Mouse (Mus musculus) heart, embryonic 15.5 days (tissue): ENCODE results near the gene Taf9b. TPM values are rescaled to one million over a fixed set of nuclear protein-coding genes. Genes with fewer than 3 reads are reported as not detected.
"Not testable (repeated sequence)": the region's sequence is repeated elsewhere in the genome, so short reads cannot be mapped to it uniquely, and the experiment has no call there.

Experiments used
- ATAC-seq: fragments of 200-750 bp; cut with Nextera tagmentation; replicated peaks from 2 replicates; pipeline ENCODE4 v1.8.0; 2017; ENCODE audit warnings: low read depth, moderate TSS enrichment; ENCODE audit not compliant: insufficient number of reproducible peaks, insufficient read depth, low FRiP score
- H3K27ac ChIP-seq: fragments of 300-500 bp; sonication (generic); 2 replicates; pipeline ENCODE4 v1.5.1; 2015; ENCODE audit warnings: mild to moderate bottlenecking, inconsistent platforms
- H3K27me3 ChIP-seq: fragments of 300-500 bp; sonication (generic); 2 replicates; pipeline ENCODE4 v1.6.1; 2015; ENCODE audit warnings: inconsistent platforms
- H3K36me3 ChIP-seq: fragments of 300-500 bp; sonication (generic); 2 replicates; pipeline ENCODE4 v1.6.1; 2015; ENCODE audit warnings: mild to moderate bottlenecking, inconsistent platforms
- H3K4me1 ChIP-seq: fragments of 300-500 bp; sonication (generic); replicated peaks from 2 replicates; pipeline ENCODE4 v1.6.1; 2015; ENCODE audit warnings: inconsistent platforms
- H3K4me2 ChIP-seq: fragments of 300-500 bp; sonication (generic); 2 replicates; pipeline ENCODE4 v1.6.1; 2015; ENCODE audit warnings: inconsistent platforms, mild to moderate bottlenecking, moderate library complexity
- H3K4me3 ChIP-seq: fragments of 300-500 bp; sonication (generic); 2 replicates; pipeline ENCODE4 v1.5.1; 2015; ENCODE audit warnings: mild to moderate bottlenecking, inconsistent platforms
- H3K9ac ChIP-seq: fragments of 300-500 bp; sonication (generic); 2 replicates; pipeline ENCODE4 v1.6.1; 2015; ENCODE audit warnings: mild to moderate bottlenecking, inconsistent platforms
- H3K9me3 ChIP-seq: fragments of 300-500 bp; sonication (generic); replicated peaks from 2 replicates; pipeline ENCODE4 v1.6.1; 2016; ENCODE audit warnings: inconsistent platforms
- WGBS: fragments of 180-500 bp; shearing (Covaris S2); methylation state at CpG from one replicate; pipeline ENCODE4 v1.1.7; 2015; ENCODE audit warnings: mixed read lengths; 5-methylcytosine and 5-hydroxymethylcytosine counted together
- polyA plus RNA-seq: library from polyadenylated mRNA; unstranded; fragments of >200 nt; fragmentation: Nextera tagmentation; extraction: Ambion mirVana; gene quantifications from 2 replicates; pipeline ENCODE4 v1.2.1, GENCODE M21; 2015

Gene Taf9b
- polyA plus RNA-seq, result 17.4 and 17.9 TPM in 2 replicates

DNA sequence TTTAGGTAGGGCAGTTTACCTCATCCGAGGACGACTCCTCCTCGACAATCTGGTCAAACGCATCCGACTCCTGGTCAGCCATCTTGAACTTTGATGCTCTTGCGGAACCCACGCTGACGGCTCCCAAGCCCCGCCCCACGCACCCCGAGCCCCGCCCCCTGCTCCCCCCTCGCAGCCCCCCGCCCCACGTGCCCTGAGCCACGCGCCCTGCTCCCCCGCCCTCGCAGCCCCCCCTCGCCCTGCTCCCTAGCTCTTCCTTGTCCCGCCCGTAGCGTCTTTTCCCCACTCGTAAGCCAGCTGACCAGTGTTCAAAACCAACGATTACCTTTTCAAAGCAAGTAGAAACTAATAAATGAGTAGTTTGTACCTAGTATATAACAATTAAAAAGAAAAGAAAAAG is at the start of gene Taf9b:
Gene Taf9b (minus strand): TSS at position 101 of the 400 bp plus-strand sequence.
- Histone ChIP-seq H3K27me3 (no peaks in the 10 kb centered on the region), H3K9me3 (no peaks in the 10 kb centered on the region), H3K4me1 (no peaks in the 10 kb centered on the region), H3K36me3 (no peaks in the 10 kb centered on the region), H3K27ac (peak within 1 kb of the TSS; percentile 77; the same call in 1 of the 2 replicates), H3K9ac (no peak within 1 kb of the TSS; the same call in 1 of the 2 replicates), H3K4me2 (peak within 1 kb of the TSS; percentile 64), H3K4me3 (peak within 1 kb of the TSS; percentile 67)
- WGBS, result 81% methylated on average over 22 of the region's 25 CpGs
- ATAC-seq, result no peak

DNA sequence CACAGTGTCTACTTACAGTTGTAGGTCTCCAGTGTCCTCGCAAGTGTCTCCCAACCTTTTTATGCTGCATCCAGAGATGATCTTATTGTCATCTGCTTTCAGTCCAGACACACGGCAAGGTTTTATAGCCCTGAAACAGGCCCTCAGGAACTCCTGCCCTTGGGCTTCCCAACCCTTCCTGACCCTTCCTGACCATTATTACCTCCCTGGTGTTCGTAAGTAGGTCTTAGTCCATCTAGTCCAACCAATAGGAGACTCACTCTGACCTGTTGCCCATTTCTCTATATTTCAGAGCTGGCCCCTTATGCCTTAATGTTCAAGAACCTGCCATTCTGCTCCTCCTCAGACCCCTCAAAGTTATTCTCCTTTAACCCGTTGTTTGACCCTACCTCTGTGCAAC is 34.3 kb upstream of the Taf9b start, which contains the start of gene Fnd3c2:
Gene Fnd3c2 (minus strand): TSS at position 101 of the 400 bp plus-strand sequence.
- no peak within 1 kb of the TSS for H3K27ac ChIP-seq
- ATAC-seq, result no peak
- H3K4me3 ChIP-seq, result no peak within 1 kb of the TSS
- no peaks in the 10 kb centered on the region for H3K9me3 ChIP-seq
- 75% methylated on average over 4 of the region's 4 CpGs for WGBS
- H3K9ac ChIP-seq, result no peak within 1 kb of the TSS
- no peaks in the 10 kb centered on the region for H3K4me1 ChIP-seq
- no peak within 1 kb of the TSS for H3K4me2 ChIP-seq
- H3K36me3 ChIP-seq, result no peaks in the 10 kb centered on the region
- no peaks in the 10 kb centered on the region for H3K27me3 ChIP-seq

DNA sequence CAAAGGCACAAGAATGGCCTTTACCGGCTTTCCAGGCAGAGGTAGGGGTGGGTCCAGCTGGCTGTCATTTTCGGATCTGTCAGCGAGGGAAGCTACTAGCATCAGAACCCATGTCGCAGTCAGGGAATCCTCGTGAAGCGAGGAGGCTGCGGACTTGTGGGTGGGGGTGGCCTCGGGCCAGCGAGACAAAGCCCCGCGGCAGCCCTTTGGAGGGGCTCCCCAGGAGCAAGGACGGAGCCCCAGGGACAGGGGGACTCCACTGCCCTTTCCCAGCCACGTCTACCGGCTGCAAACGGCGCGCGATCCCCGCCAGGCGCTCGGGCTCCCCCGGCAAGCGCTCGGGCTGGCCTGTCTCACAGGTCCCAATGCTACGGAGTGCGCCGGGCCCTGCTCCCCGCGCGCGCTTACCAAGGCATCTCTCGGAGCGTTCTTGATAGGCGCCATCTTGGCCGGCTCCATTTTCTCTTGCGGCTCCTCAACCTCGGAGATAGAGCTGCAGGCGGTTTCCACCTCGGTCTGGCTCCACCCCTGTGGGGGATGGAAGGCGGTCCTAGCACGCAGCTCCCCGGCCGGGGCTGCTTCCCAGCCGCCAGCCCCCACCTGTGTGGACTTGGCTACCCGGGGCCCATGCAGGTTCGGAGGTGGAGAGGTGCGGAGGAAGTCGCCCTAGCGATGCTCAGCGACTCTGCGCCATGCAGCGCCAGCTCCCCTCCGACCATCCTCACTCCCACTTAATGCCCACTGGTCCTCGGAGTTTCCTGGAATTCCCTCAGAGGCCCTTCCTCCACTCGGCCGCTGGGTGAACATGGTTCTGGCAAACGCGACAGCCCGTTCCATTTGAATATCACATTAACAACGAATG is 1.6 kb downstream of the Taf9b start:
- Histone ChIP-seq H3K4me2 (peak overlapping the region; percentile 64), H3K27me3 (no peaks in the 10 kb centered on the region), H3K4me3 (peak overlapping the region; percentile 67), H3K9me3 (no peaks in the 10 kb centered on the region), H3K27ac (peak overlapping the region; percentile 77), H3K9ac (peak overlapping the region; percentile 70), H3K4me1 (no peaks in the 10 kb centered on the region), H3K36me3 (no peaks in the 10 kb centered on the region)
- 11% methylated on average over 60 of the region's 60 CpGs for WGBS
- peak; percentile 87 for ATAC-seq

DNA sequence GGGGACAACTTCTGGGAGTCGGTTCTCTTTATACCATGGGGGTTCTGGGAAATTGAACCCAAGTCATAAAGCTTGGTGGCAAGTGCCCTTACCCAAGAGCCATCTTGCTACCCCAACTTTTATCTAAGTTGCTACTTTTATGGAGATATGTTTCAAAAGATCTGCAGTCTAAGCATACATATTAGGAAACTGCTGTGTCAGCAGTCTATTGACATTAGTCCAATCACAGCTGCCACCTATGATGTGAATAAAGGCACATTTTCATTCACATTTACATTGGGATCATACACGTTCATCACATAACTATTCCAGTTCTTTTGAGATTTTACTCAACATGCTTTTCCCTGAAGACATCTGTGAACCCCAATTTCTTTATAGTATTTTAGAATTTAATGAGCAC is 11.9 kb downstream of the Taf9b start:
- Histone ChIP-seq H3K36me3 (no peaks in the 10 kb centered on the region), H3K4me2 (no peak overlapping the region), H3K4me1 (no peaks in the 10 kb centered on the region), H3K9ac (no peak overlapping the region), H3K27me3 (no peaks in the 10 kb centered on the region), H3K9me3 (no peaks in the 10 kb centered on the region), H3K4me3 (no peak overlapping the region), H3K27ac (no peak overlapping the region)
- ATAC-seq, result no peak
- 82% methylated on average over 2 of the region's 2 CpGs for WGBS

DNA sequence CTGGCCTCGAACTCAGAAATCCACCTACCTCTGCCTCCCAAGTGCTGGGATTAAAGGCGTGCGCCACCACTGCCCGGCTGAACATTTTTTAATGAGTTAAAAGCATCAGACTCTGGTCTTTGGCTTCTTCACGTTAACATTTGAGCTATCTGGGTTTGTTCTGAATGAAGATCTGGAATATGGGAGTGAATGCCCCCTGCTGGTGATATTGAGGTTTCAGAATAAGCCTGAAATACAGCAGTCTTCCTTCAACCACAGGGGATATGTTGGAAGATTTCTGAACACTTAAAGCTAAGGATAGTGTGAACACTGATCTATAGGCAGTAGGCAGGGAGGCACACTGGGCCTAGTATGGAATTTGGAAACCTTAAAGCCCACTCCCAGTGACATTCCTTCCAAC is 22.1 kb downstream of the Taf9b start:
- H3K4me2 ChIP-seq, result no peak overlapping the region
- no peaks in the 10 kb centered on the region for H3K27me3 ChIP-seq
- ATAC-seq, result no peak
- no peak overlapping the region for H3K9ac ChIP-seq
- no peak overlapping the region for H3K27ac ChIP-seq
- no peak overlapping the region for H3K4me3 ChIP-seq
- no peaks in the 10 kb centered on the region for H3K4me1 ChIP-seq
- no peaks in the 10 kb centered on the region for H3K9me3 ChIP-seq
- H3K36me3 ChIP-seq, result peaks cover 61% of the 10 kb centered on the region
- WGBS, result 72% methylated on average over 5 of the region's 5 CpGs

DNA sequence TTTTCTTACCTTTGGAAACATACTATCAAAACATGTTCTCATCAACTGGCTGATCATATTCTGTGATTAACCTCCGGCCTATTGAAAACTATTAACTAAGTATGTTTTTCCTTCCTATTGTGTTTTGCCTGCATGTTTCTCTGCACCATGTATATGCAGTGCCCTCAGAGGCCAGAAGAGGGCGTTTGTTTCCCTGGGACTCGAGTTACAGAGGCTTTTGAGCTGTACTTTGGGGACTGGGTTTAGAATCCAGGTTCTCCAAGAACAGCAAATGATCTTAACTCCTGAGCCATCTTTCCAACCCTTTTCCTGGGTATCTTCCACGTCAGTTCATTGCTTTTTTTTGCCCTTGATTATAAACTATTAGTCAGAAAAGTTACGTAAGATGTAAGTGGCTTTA is 23.6 kb downstream of the Taf9b start:
- no peaks in the 10 kb centered on the region for H3K4me1 ChIP-seq
- H3K9me3 ChIP-seq, result no peaks in the 10 kb centered on the region
- no peak overlapping the region for H3K27ac ChIP-seq
- ATAC-seq, result no peak
- no peaks in the 10 kb centered on the region for H3K27me3 ChIP-seq
- WGBS, result 65% methylated on average over 5 of the region's 5 CpGs
- H3K4me2 ChIP-seq, result no peak overlapping the region
- no peak overlapping the region for H3K4me3 ChIP-seq
- no peak overlapping the region for H3K9ac ChIP-seq
- H3K36me3 ChIP-seq, result peaks cover 57% of the 10 kb centered on the region

DNA sequence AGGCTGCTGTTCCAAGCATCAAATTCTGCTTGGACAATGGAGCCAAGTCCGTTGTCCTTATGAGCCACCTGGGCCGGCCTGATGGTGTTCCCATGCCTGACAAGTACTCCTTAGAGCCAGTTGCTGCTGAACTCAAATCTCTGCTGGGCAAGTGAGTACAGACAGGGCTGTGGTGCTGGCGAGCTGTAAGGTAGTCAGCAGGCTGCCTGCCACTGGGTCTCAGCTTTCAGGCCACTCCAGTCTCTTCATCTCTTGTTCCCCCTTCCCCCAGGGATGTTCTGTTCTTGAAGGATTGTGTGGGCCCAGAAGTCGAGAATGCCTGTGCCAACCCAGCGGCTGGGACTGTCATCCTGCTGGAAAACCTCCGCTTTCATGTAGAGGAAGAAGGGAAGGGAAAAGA is 26.6 kb downstream of the Taf9b start:
- H3K4me3 ChIP-seq, H3K27me3 ChIP-seq, H3K4me1 ChIP-seq, ATAC-seq, H3K27ac ChIP-seq, H3K9ac ChIP-seq, H3K4me2 ChIP-seq, H3K9me3 ChIP-seq: not testable (repeated sequence)
- 79% methylated on average over 6 of the region's 6 CpGs for WGBS
- peaks cover 39% of the 10 kb centered on the region for H3K36me3 ChIP-seq

DNA sequence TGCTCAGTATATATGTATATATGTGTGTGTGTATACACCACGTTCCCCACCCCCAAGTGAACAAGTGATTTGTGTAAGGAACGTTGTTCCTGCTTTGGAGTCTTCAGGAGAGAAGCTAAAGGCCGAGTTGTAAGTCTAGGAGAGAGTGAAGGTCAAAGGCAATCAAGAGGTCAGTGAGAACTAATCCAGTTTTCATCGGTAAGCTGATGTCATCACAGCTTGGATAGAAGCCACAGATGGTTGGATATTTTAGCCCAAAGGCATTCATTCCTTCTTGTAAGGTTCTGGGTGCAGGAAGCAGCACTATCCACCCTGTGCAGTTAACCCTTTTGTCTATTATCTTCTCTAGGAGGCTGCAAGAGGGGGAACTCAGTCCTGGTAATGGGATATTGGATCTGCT is 30.9 kb downstream of the Taf9b start:
- H3K4me2 ChIP-seq, result peak overlapping the region; percentile 63
- H3K4me3 ChIP-seq, result peak overlapping the region; percentile 59
- ATAC-seq, result no peak
- H3K9ac ChIP-seq, result peak overlapping the region; percentile 65
- WGBS, result 32% methylated on average over 4 of the region's 4 CpGs
- no peaks in the 10 kb centered on the region for H3K27me3 ChIP-seq
- H3K36me3 ChIP-seq, result peaks cover 10% of the 10 kb centered on the region; the same call in 1 of the 2 replicates
- peaks cover 12% of the 10 kb centered on the region for H3K4me1 ChIP-seq
- H3K9me3 ChIP-seq, result no peaks in the 10 kb centered on the region
- H3K27ac ChIP-seq, result peak overlapping the region; percentile 9; the same call in 1 of the 2 replicates

DNA sequence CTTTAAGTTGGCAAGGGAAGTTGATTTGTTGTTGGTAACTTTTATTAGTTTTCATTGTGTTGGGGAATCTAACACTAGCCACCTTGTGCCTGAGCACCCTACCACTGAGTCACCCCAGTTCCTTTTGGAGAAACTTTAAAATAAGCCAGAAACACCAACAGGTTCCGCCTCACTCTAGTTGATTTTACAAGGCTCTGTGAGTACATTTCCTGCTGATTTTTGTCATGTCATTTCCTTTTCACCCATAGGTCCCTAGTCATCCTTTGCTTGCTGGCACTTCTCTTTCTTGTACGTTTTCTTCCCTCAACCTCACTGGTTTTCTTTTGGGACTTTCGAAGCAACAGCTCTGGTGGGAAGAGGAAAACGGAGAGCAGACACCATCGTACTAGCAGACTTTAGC is 31.6 kb downstream of the Taf9b start:
- H3K27me3 ChIP-seq, result no peaks in the 10 kb centered on the region
- ATAC-seq, result no peak
- peak overlapping the region; percentile 63 for H3K4me2 ChIP-seq
- H3K4me1 ChIP-seq, result peaks cover 13% of the 10 kb centered on the region
- 30% methylated on average over 5 of the region's 5 CpGs for WGBS
- 0 out of 2 replicates have a peak overlapping the region, but pooled peaks have one; percentile 86 for H3K27ac ChIP-seq
- peak overlapping the region; percentile 65 for H3K9ac ChIP-seq
- H3K9me3 ChIP-seq, result no peaks in the 10 kb centered on the region
- peaks cover 6% of the 10 kb centered on the region; the same call in 1 of the 2 replicates for H3K36me3 ChIP-seq
- peak overlapping the region; percentile 59 for H3K4me3 ChIP-seq

DNA sequence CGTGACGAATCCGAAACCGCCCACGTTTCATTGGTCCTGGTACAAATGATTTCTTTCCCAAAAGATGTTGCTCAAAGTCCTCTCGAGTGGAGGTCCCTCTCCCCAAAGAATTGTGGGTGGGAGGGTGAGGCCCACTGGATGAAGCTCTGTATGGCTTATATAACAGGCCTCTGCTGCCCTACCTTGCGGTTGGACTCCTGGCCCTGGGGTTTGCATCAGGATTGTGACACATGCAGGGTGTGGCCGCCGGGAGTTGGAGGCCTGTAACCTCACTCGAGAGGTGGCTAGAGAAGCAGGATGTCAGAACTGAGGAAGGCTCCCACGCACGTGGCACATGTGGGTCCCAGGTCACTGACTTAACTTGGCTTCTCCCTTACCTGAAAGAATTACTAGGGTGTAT is 33.2 kb downstream of the Taf9b start:
- Histone ChIP-seq H3K9ac (peak overlapping the region; percentile 65), H3K4me2 (peak overlapping the region; percentile 63), H3K4me3 (peak overlapping the region; percentile 59), H3K4me1 (peaks cover 14% of the 10 kb centered on the region), H3K36me3 (no peaks in the 10 kb centered on the region), H3K27me3 (no peaks in the 10 kb centered on the region), H3K9me3 (no peaks in the 10 kb centered on the region), H3K27ac (peak overlapping the region; percentile 86)
- no peak for ATAC-seq
- WGBS, result 13% methylated on average over 12 of the region's 12 CpGs

DNA sequence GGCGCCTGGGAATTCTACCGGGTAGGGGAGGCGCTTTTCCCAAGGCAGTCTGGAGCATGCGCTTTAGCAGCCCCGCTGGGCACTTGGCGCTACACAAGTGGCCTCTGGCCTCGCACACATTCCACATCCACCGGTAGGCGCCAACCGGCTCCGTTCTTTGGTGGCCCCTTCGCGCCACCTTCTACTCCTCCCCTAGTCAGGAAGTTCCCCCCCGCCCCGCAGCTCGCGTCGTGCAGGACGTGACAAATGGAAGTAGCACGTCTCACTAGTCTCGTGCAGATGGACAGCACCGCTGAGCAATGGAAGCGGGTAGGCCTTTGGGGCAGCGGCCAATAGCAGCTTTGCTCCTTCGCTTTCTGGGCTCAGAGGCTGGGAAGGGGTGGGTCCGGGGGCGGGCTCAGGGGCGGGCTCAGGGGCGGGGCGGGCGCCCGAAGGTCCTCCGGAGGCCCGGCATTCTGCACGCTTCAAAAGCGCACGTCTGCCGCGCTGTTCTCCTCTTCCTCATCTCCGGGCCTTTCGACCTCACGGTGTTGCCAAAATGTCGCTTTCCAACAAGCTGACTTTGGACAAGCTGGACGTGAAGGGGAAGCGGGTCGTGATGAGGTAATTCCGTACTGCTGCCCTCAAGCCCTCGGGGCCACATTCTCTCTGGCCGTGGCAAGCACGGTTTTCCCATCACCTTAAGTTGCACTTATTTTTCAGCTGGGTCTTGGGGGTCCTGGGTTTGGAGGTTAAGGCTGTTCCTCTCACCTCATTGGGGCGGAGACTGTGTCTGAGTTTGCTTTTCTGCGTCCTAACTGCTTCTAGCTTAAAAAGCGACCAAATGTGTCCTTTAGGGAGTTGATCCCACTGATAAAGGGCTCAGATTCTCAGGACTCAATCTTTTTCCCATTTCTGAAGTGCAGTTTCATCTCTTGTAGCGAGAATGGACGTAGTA is 34.0 kb downstream of the Taf9b start, which contains the start of gene Pgk1:
Gene Pgk1 (plus strand): TSS at position 388 of the 937 bp plus-strand sequence.
- Histone ChIP-seq H3K9ac (peak within 1 kb of the TSS; percentile 65), H3K4me2 (peak within 1 kb of the TSS; percentile 63), H3K9me3 (no peaks in the 10 kb centered on the region), H3K36me3 (no peaks in the 10 kb centered on the region), H3K27me3 (no peaks in the 10 kb centered on the region), H3K4me1 (peaks cover 14% of the 10 kb centered on the region), H3K27ac (peak within 1 kb of the TSS; percentile 91), H3K4me3 (peak within 1 kb of the TSS; percentile 59)
- peak; percentile 98 for ATAC-seq
- 9% methylated on average over 54 of the region's 55 CpGs for WGBS
